Mouse (Mus musculus) liver, embryonic 14.5 days (tissue): ENCODE results near the gene Slc2a9.

Source experiments
- CTCF ChIP-seq: IDR thresholded peaks from 2 replicates; pipeline ENCODE4 v1.5.1; 2016; ENCODE audit warnings: antibody characterized with exemption, low read depth, control low read depth
- EP300 ChIP-seq: IDR thresholded peaks from 2 replicates; pipeline ENCODE4 v1.6.1; 2016; ENCODE audit warnings: antibody characterized with exemption, low read depth

GRCm38 (mm10) chr5:38356927-38357326, 146.0 kb downstream of the Slc2a9 start:
- TF ChIP-seq CTCF (no peak), EP300 (no peak)
